Comparison of ENCODE assay signal across 8 mouse cellular contexts in genomic region chr1:177382596-177383190, GRCm38 (mm10). TPM values are rescaled to one million over a fixed set of nuclear protein-coding genes. Genes with fewer than 3 reads are reported as not detected.
A peak's percentile ranks its signal among the peaks of the same experiment; 100 is the strongest.
DNase-seq lines count a peak whose midpoint lies in the region; ATAC-seq lines count a peak whose summit lies in the region.

No protein-coding gene starts in this region.

- H3K4me1 ChIP-seq in embryonic facial prominence, embryonic 12.5 days, result no peaks in the 10 kb centered on the region
- H3K4me1 ChIP-seq in hindbrain, embryonic 15.5 days (replicated peaks), result no peaks in the 10 kb centered on the region

- H3K27ac ChIP-seq in embryonic facial prominence, embryonic 12.5 days, result no peak overlapping the region
- H3K27ac ChIP-seq in hindbrain, embryonic 15.5 days (replicated peaks), result no peak overlapping the region

- WGBS in embryonic facial prominence, embryonic 12.5 days, result 17% methylated on average over 16 of the region's 16 CpGs
- 24% methylated on average over 16 of the region's 16 CpGs for WGBS in hindbrain, embryonic 15.5 days

- no peaks in the 10 kb centered on the region for H3K27me3 ChIP-seq in embryonic facial prominence, embryonic 12.5 days
- no peaks in the 10 kb centered on the region for H3K27me3 ChIP-seq in hindbrain, embryonic 15.5 days

- no peaks in the 10 kb centered on the region for H3K9me3 ChIP-seq in embryonic facial prominence, embryonic 12.5 days
- H3K9me3 ChIP-seq in hindbrain, embryonic 15.5 days, result no peaks in the 10 kb centered on the region

- DNase-seq in adrenal gland, adult (ENCODE audit: inconsistent age in 2 of 2, low spot score in 1 of 2), result peak; percentile 20 to 50
- DNase-seq in adrenal gland, adult 18-20 months (ENCODE audit: low spot score in 2 of 2), result no peak
- DNase-seq in ES-CJ7 (ENCODE audit: low read depth, low spot score), result peak; percentile 83
- DNase-seq in thymus, postnatal 14 days, result peak; percentile 39

- no peak overlapping the region for H3K4me2 ChIP-seq in embryonic facial prominence, embryonic 12.5 days (replicated peaks)
- peak overlapping the region; percentile 32 for H3K4me2 ChIP-seq in hindbrain, embryonic 15.5 days

- no peak overlapping the region for H3K4me3 ChIP-seq in embryonic facial prominence, embryonic 12.5 days
- no peak overlapping the region for H3K4me3 ChIP-seq in hindbrain, embryonic 15.5 days

- no peaks in the 10 kb centered on the region for H3K36me3 ChIP-seq in embryonic facial prominence, embryonic 12.5 days
- no peaks in the 10 kb centered on the region for H3K36me3 ChIP-seq in hindbrain, embryonic 15.5 days

- no peak overlapping the region for H3K9ac ChIP-seq in embryonic facial prominence, embryonic 12.5 days
- H3K9ac ChIP-seq in hindbrain, embryonic 15.5 days, result no peak overlapping the region

- ATAC-seq in embryonic facial prominence, embryonic 12.5 days (ENCODE audit: insufficient number of reproducible peaks, insufficient read depth, low FRiP score, low TSS enrichment), result peak; percentile 41; the same call in 1 of the 2 replicates
- no peak for ATAC-seq in hindbrain, embryonic 15.5 days (ENCODE audit: low FRiP score, low read depth)
- peak; percentile 54 for ATAC-seq in megakaryocyte, adult 5-6 weeks (ENCODE audit: poor library complexity, severe bottlenecking)
- ATAC-seq in cerebellum, adult (ENCODE audit: insufficient number of reproducible peaks, low FRiP score, low TSS enrichment), result no peak

RNA-seq across cellular contexts. Expression of gene Zbtb18, which starts 59.5 kb away (rescaled TPM):
- 10 to 100 TPM; 22.9 to 24.2 TPM for total RNA-seq in adrenal gland, adult 18-20 months (2021)
- 3.5 and 3.6 TPM in 2 replicates for polyA plus RNA-seq in embryonic facial prominence, embryonic 12.5 days (2016; fragmentation: Nextera tagmentation; extraction: Ambion mirVana)
- 11.8 and 16.3 TPM in 2 replicates for polyA plus RNA-seq in hindbrain, embryonic 15.5 days (2015; fragmentation: Nextera tagmentation; extraction: Ambion mirVana)
- 45.0 and 48.4 TPM in 2 replicates for total RNA-seq in megakaryocyte, adult 5-6 weeks (2015)
- total RNA-seq in megakaryocyte, adult 5-6 weeks (2017), result 47.9 and 73.7 TPM in 2 replicates

Comparison
In these comparisons a context has a peak if more than half of its experiments do, and no peak if none do; other contexts are left out.
1. DNase-seq: peak in adrenal gland, adult (2 of 2), ES-CJ7 (single experiment) and thymus, postnatal 14 days (single experiment); none in adrenal gland, adult 18-20 months (0 of 2).
2. ATAC-seq: peak in embryonic facial prominence, embryonic 12.5 days (single experiment) and megakaryocyte, adult 5-6 weeks (single experiment); none in hindbrain, embryonic 15.5 days (single experiment) and cerebellum, adult (single experiment).